Mouse (Mus musculus) midbrain, postnatal 0 days (tissue): ENCODE measurements around the gene Frmd5. TPM values are rescaled to one million over a fixed set of nuclear protein-coding genes. Genes with fewer than 3 reads are reported as not detected.

Experiments used
- ATAC-seq: fragments of 200-750 bp; cut with Nextera tagmentation; 2 replicates; pipeline ENCODE4 v1.8.0; 2017; ENCODE audit warnings: moderate number of reproducible peaks, mild to moderate bottlenecking, moderate TSS enrichment, moderate library complexity; ENCODE audit not compliant: low FRiP score
- DNase-seq: peaks from one replicate; pipeline ENCODE4 v3.0.0-alpha.2; 2015; ENCODE audit warnings: low spot score
- H3K27ac ChIP-seq: fragments of 300-500 bp; sonication (generic); 2 replicates; pipeline ENCODE4 v1.5.1; 2014; ENCODE audit warnings: low read depth, mild to moderate bottlenecking, low read length, mixed read lengths
- H3K27me3 ChIP-seq: fragments of 300-500 bp; sonication (generic); 2 replicates; pipeline ENCODE4 v1.6.1; 2014; ENCODE audit warnings: low read length, control low read depth, mixed read lengths; ENCODE audit not compliant: insufficient read depth
- H3K36me3 ChIP-seq: fragments of 300-500 bp; sonication (generic); 2 replicates; pipeline ENCODE4 v1.6.1; 2014; ENCODE audit warnings: low read length, control low read depth, mixed read lengths; ENCODE audit not compliant: insufficient read depth
- H3K4me1 ChIP-seq: fragments of 300-500 bp; sonication (generic); 2 replicates; pipeline ENCODE4 v1.6.1; 2014; ENCODE audit warnings: mild to moderate bottlenecking, control low read depth, antibody characterized with exemption, low read length, mixed read lengths; ENCODE audit not compliant: insufficient read depth
- H3K4me2 ChIP-seq: fragments of 300-500 bp; sonication (generic); 2 replicates; pipeline ENCODE4 v1.6.1; 2014; ENCODE audit warnings: low read depth, mild to moderate bottlenecking, low read length, mixed read lengths; ENCODE audit not compliant: poor library complexity, severe bottlenecking
- H3K4me3 ChIP-seq: fragments of 300-500 bp; sonication (generic); 2 replicates; pipeline ENCODE4 v1.5.1; 2014; ENCODE audit warnings: low read depth, mild to moderate bottlenecking, low read length, moderate library complexity
- H3K9ac ChIP-seq: fragments of 300-500 bp; sonication (generic); replicated peaks from 2 replicates; pipeline ENCODE4 v1.6.1; 2014; ENCODE audit warnings: mild to moderate bottlenecking, low read length, moderate library complexity, mixed read lengths; ENCODE audit not compliant: poor library complexity, severe bottlenecking
- H3K9me3 ChIP-seq: fragments of 300-500 bp; sonication (generic); 2 replicates; pipeline ENCODE4 v1.6.1; 2016; ENCODE audit warnings: low read length, control low read depth
- CTCF ChIP-seq: IDR thresholded peaks from 2 replicates; pipeline ENCODE4 v1.5.1; 2016; ENCODE audit warnings: antibody characterized with exemption, mild to moderate bottlenecking
- WGBS: fragments of 180-500 bp; shearing (Covaris S2); extraction: QIAGEN DNeasy Blood & Tissue Kit; methylation state at CpG from one replicate; pipeline ENCODE4 v1.1.7; 2014; 5-methylcytosine and 5-hydroxymethylcytosine counted together
- polyA plus RNA-seq: library from polyadenylated mRNA; unstranded; fragments of >200 nt; fragmentation: Nextera tagmentation; extraction: Ambion mirVana; gene quantifications from 2 replicates; pipeline ENCODE4 v1.2.1, GENCODE M21; 2015
- total RNA-seq: library from RNA; depleted of rRNA; stranded (reverse); fragments of >200 nt; gene quantifications from 2 replicates; pipeline ENCODE4 v1.2.3, GENCODE M21; 2014

The Frmd5 gene
- total and polyA plus RNA-seq, 2 experiments from 2014 or later: 14.6 to 38.3 TPM

GRCm38 (mm10) chr2:121668256-121668655 is 138.6 kb downstream of the Frmd5 start:
- WGBS: 93% methylated on average over 4 of the region's 4 CpGs
- H3K4me2 ChIP-seq: no peak overlapping the region
- H3K9me3 ChIP-seq: no peaks in the 10 kb centered on the region
- H3K27ac ChIP-seq: no peak overlapping the region
- no peak for TF ChIP-seq CTCF
- no peaks in the 10 kb centered on the region for H3K36me3 ChIP-seq
- no peaks in the 10 kb centered on the region for H3K4me1 ChIP-seq
- H3K9ac ChIP-seq: no peak overlapping the region
- H3K27me3 ChIP-seq: no peaks in the 10 kb centered on the region
- ATAC-seq: no peak
- DNase-seq: no peak
- H3K4me3 ChIP-seq: no peak overlapping the region

GRCm38 (mm10) chr2:121661160-121661502 is 145.8 kb downstream of the Frmd5 start:
- TF ChIP-seq CTCF: no peak
- Histone ChIP-seq H3K9me3 (no peaks in the 10 kb centered on the region), H3K4me2 (no peak overlapping the region), H3K4me1 (no peaks in the 10 kb centered on the region; the same call in 1 of the 2 replicates), H3K9ac (no peak overlapping the region), H3K27ac (no peak overlapping the region), H3K36me3 (no peaks in the 10 kb centered on the region), H3K27me3 (no peaks in the 10 kb centered on the region), H3K4me3 (no peak overlapping the region)
- no peak for ATAC-seq
- no peak for DNase-seq
- 50% methylated on average over 4 of the region's 4 CpGs for WGBS

- Histone ChIP-seq H3K4me3 (no peak overlapping the region), H3K4me1 (no peaks in the 10 kb centered on the region; the same call in 1 of the 2 replicates), H3K4me2 (no peak overlapping the region), H3K9me3 (no peaks in the 10 kb centered on the region), H3K9ac (no peak overlapping the region), H3K27me3 (no peaks in the 10 kb centered on the region), H3K27ac (no peak overlapping the region), H3K36me3 (no peaks in the 10 kb centered on the region)
- ATAC-seq: no peak
- TF ChIP-seq CTCF: no peak
- WGBS: 57% methylated on average over 6 of the region's 6 CpGs
- peak; percentile 55 for DNase-seq
Measured at GRCm38 (mm10) chr2:121660461-121661159, 146.3 kb downstream of the Frmd5 start.

GRCm38 (mm10) chr2:121659350-121659749 is 147.5 kb downstream of the Frmd5 start:
- Histone ChIP-seq H3K27me3 (no peaks in the 10 kb centered on the region), H3K36me3 (no peaks in the 10 kb centered on the region), H3K27ac (no peak overlapping the region), H3K4me2 (no peak overlapping the region), H3K9me3 (no peaks in the 10 kb centered on the region), H3K4me1 (no peaks in the 10 kb centered on the region; the same call in 1 of the 2 replicates), H3K4me3 (no peak overlapping the region), H3K9ac (no peak overlapping the region)
- ATAC-seq: no peak
- TF ChIP-seq CTCF: no peak
- 81% methylated on average over 4 of the region's 4 CpGs for WGBS
- no peak for DNase-seq

GRCm38 (mm10) chr2:121658123-121658767 is 148.6 kb downstream of the Frmd5 start:
- H3K4me2 ChIP-seq: no peak overlapping the region
- no peak overlapping the region for H3K27ac ChIP-seq
- H3K27me3 ChIP-seq: no peaks in the 10 kb centered on the region
- H3K4me1 ChIP-seq: no peaks in the 10 kb centered on the region; the same call in 1 of the 2 replicates
- no peak for TF ChIP-seq CTCF
- H3K9me3 ChIP-seq: no peaks in the 10 kb centered on the region
- H3K36me3 ChIP-seq: no peaks in the 10 kb centered on the region
- no peak for ATAC-seq
- 68% methylated on average over 5 of the region's 5 CpGs for WGBS
- no peak overlapping the region for H3K4me3 ChIP-seq
- H3K9ac ChIP-seq: no peak overlapping the region
- no peak for DNase-seq

- H3K4me3 ChIP-seq: no peak overlapping the region
- no peaks in the 10 kb centered on the region; the same call in 1 of the 2 replicates for H3K4me1 ChIP-seq
- no peak overlapping the region for H3K4me2 ChIP-seq
- WGBS: 95% methylated on average over 6 of the region's 6 CpGs
- no peaks in the 10 kb centered on the region for H3K36me3 ChIP-seq
- no peak for TF ChIP-seq CTCF
- no peak for DNase-seq
- no peaks in the 10 kb centered on the region for H3K27me3 ChIP-seq
- ATAC-seq: no peak
- no peak overlapping the region for H3K9ac ChIP-seq
- no peak overlapping the region for H3K27ac ChIP-seq
- H3K9me3 ChIP-seq: no peaks in the 10 kb centered on the region
Measured at GRCm38 (mm10) chr2:121655966-121656365, 150.9 kb downstream of the Frmd5 start.
